Mouse (Mus musculus) 3134 (cell line): ENCODE measurements around the gene Slc9a9.

ENCODE experiments used
- DNase-seq: peaks from one replicate; pipeline ENCODE4 v3.0.0-alpha.2; 2011; ENCODE audit warnings: low spot score; ENCODE audit not compliant: insufficient read length; ENCODE audit errors: extremely low read depth

Slc9a9 gene

DNA sequence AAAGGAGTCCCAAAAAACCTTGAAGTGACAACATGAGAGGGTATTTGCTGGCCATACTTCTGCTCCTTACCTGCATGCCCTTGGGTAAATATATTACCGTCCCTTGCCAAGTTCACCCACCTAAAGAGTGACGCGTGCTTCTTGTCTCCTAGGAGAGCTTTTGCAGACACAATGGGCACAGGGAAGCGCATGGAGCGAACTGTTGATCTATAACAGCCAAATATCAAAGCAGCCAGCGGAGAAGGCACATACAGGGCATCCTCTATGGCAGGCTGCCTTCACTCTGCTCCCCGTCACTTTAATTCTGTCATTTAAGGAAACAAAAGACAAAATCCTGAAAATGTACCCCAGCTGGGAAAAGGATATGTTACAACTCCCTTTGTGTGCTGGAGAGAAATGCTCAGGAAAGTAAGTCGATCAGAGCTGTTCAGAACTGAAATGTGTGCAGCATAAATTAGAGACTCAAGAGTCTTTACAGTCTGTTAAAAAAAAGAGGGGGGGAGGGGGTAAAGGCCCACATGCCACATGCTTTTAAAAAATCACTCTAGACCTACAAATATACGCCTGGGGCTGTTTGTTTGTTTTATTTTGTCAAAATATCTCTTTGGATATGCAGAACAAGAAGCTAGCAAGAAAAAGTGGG is 594.3 kb downstream of the Slc9a9 start:
- no peak for DNase-seq

DNA sequence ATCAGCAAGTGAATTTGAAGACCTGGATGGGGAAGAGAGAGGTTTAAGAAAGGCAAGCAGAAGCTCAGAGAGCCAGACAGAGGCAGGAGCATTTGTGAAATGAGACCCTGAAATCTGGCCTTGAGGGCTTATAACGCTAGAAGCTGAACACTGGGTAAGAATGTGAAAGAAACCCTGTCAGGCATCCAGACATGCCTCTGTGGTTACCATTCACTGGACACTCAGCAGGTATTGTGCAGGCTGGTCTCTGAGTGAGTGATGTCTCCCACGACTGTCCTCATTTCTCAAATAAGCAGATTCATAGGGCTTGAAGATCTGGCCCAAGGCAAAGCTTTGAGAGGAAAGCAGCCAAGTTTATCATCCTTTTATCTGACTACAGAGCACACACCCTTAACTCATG is 596.5 kb downstream of the Slc9a9 start:
- no peak for DNase-seq

DNA sequence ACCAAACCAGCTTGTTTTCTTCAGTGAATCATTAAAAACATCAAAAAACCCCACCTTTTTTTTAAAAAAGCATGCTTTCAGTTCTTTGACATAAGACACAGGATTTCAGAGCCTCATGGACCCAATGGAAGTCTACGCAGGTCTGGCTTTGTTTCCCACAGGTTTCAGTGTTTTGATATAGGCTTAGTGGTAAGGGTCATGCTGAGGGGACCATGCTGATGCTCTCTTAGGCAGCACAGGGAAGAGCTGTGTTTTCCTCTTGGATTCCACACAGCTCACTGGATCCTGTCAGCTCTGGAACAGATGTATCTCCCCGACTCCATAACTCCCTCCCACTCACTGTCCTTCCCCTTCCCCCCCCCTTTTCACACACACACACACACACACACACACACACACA is 597.2 kb downstream of the Slc9a9 start:
- no peak for DNase-seq

- peak; percentile 48 for DNase-seq
These were observed 610.1 kb downstream of the Slc9a9 start for GRCm38 (mm10) chr9:95279590-95280344.
